Mouse (Mus musculus) cerebellum, adult 18-20 months (tissue): ENCODE data around the gene Nol9.

Experiments used
- DNase-seq, 2 experiments: peaks; one replicate each; pipeline ENCODE4 v3.0.0; 2021

The Nol9 gene

GRCm38 (mm10) chr4:152067280-152067679, 28.2 kb downstream of the Nol9 start:
- DNase-seq: no peak

- DNase-seq: no peak
These were observed 29.1 kb downstream of the Nol9 start for GRCm38 (mm10) chr4:152068166-152068724.

- DNase-seq: no peak
These were observed 30.1 kb downstream of the Nol9 start for GRCm38 (mm10) chr4:152069245-152069644.

GRCm38 (mm10) chr4:152070494-152071396, 31.6 kb downstream of the Nol9 start:
- DNase-seq: no peak

- DNase-seq: no peak
These were observed 33.0 kb downstream of the Nol9 start, which contains the start of gene Plekhg5 for GRCm38 (mm10) chr4:152072121-152072601. Plekhg5 (plus strand) TSS chr4:152072498.

GRCm38 (mm10) chr4:152072655-152073054, 33.5 kb downstream of the Nol9 start:
- no peak for DNase-seq

- no peak for DNase-seq
These were observed 34.6 kb downstream of the Nol9 start for GRCm38 (mm10) chr4:152073715-152074114.

- DNase-seq: no peak
These were observed 35.4 kb downstream of the Nol9 start for GRCm38 (mm10) chr4:152074548-152074947.

- DNase-seq: no peak
These were observed 38.1 kb downstream of the Nol9 start for GRCm38 (mm10) chr4:152077191-152077590.

GRCm38 (mm10) chr4:152078105-152078530, 39.0 kb downstream of the Nol9 start:
- DNase-seq: peak in 1 of 2 experiments; percentile 26

GRCm38 (mm10) chr4:152079261-152079660, 40.1 kb downstream of the Nol9 start:
- DNase-seq: no peak

GRCm38 (mm10) chr4:152079931-152080330, 40.8 kb downstream of the Nol9 start:
- no peak for DNase-seq

GRCm38 (mm10) chr4:152083611-152084220, 44.6 kb downstream of the Nol9 start:
- no peak for DNase-seq

- no peak for DNase-seq
These were observed 45.5 kb downstream of the Nol9 start for GRCm38 (mm10) chr4:152084616-152085015.

- no peak for DNase-seq
These were observed 47.5 kb downstream of the Nol9 start for GRCm38 (mm10) chr4:152086505-152087210.

GRCm38 (mm10) chr4:152087211-152088081, 48.3 kb downstream of the Nol9 start:
- no peak for DNase-seq

GRCm38 (mm10) chr4:152088133-152088532, 49.0 kb downstream of the Nol9 start:
- no peak for DNase-seq

GRCm38 (mm10) chr4:152088556-152089120, 49.5 kb downstream of the Nol9 start:
- DNase-seq: no peak

- DNase-seq: no peak
These were observed 51.1 kb downstream of the Nol9 start for GRCm38 (mm10) chr4:152090191-152090590.

GRCm38 (mm10) chr4:152092751-152093293, 53.7 kb downstream of the Nol9 start:
- DNase-seq: no peak

- no peak for DNase-seq
These were observed 55.1 kb downstream of the Nol9 start for GRCm38 (mm10) chr4:152094233-152094632.
